Mouse (Mus musculus) neural tube, embryonic 11.5 days (tissue): Measurements from ENCODE around the gene Il4ra. TPM values are rescaled to one million over a fixed set of nuclear protein-coding genes. Genes with fewer than 3 reads are reported as not detected.

ENCODE experiments used
- ATAC-seq: fragments of 200-750 bp; cut with Nextera tagmentation; 2 replicates; pipeline ENCODE4 v1.8.0; 2017; ENCODE audit warnings: moderate number of reproducible peaks, mild to moderate bottlenecking, moderate TSS enrichment, moderate library complexity; ENCODE audit not compliant: insufficient read depth, low FRiP score, low TSS enrichment
- DNase-seq: peaks from one replicate; pipeline ENCODE4 v3.0.0-alpha.2; 2015; ENCODE audit warnings: low spot score
- H3K27ac ChIP-seq: fragments of 300-500 bp; sonication (generic); 2 replicates; pipeline ENCODE4 v1.5.1; 2014; ENCODE audit warnings: low read depth, mild to moderate bottlenecking, low read length
- H3K27me3 ChIP-seq: fragments of 300-500 bp; sonication (generic); 2 replicates; pipeline ENCODE4 v1.6.1; 2014; ENCODE audit warnings: mild to moderate bottlenecking, low read length, mixed read lengths; ENCODE audit not compliant: control insufficient read depth, insufficient read depth
- H3K36me3 ChIP-seq: fragments of 300-500 bp; sonication (generic); 2 replicates; pipeline ENCODE4 v1.6.1; 2014; ENCODE audit warnings: mild to moderate bottlenecking, low read length, moderate library complexity, mixed read lengths; ENCODE audit not compliant: control insufficient read depth, insufficient read depth
- H3K4me1 ChIP-seq: fragments of 300-500 bp; sonication (generic); 2 replicates; pipeline ENCODE4 v1.6.1; 2014; ENCODE audit warnings: low read length, mixed read lengths; ENCODE audit not compliant: control insufficient read depth, insufficient read depth
- H3K4me2 ChIP-seq: fragments of 300-500 bp; sonication (generic); 2 replicates; pipeline ENCODE4 v1.6.1; 2014; ENCODE audit warnings: low read depth, mild to moderate bottlenecking, moderate library complexity
- H3K4me3 ChIP-seq: fragments of 300-500 bp; sonication (generic); 2 replicates; pipeline ENCODE4 v1.5.1; 2014; ENCODE audit warnings: low read depth, low read length
- H3K9ac ChIP-seq: fragments of 300-500 bp; sonication (generic); 2 replicates; pipeline ENCODE4 v1.6.1; 2014; ENCODE audit warnings: mild to moderate bottlenecking, low read length
- H3K9me3 ChIP-seq: fragments of 300-500 bp; sonication (generic); 2 replicates; pipeline ENCODE4 v1.6.1; 2016; ENCODE audit warnings: low read length; ENCODE audit not compliant: control insufficient read depth
- WGBS: fragments of 180-500 bp; shearing (Covaris S2); extraction: QIAGEN DNeasy Blood & Tissue Kit; methylation state at CpG from one replicate; pipeline ENCODE4 v1.1.7; 2014; 5-methylcytosine and 5-hydroxymethylcytosine counted together
- polyA plus RNA-seq: library from polyadenylated mRNA; unstranded; fragments of >200 nt; fragmentation: Nextera tagmentation; extraction: Ambion mirVana; gene quantifications from 2 replicates; pipeline ENCODE4 v1.2.1, GENCODE M21; 2014

Gene Il4ra
- polyA plus RNA-seq, 1 experiment from 2014 or later: 4.5 TPM

GRCm38 (mm10) chr7:125554456-125555114 lies 2.7 kb downstream of the Il4ra start:
- Histone ChIP-seq H3K36me3 (no peaks in the 10 kb centered on the region), H3K9me3 (no peaks in the 10 kb centered on the region), H3K4me1 (peaks cover 3% of the 10 kb centered on the region; the same call in 1 of the 2 replicates), H3K9ac (no peak overlapping the region), H3K4me2 (no peak overlapping the region), H3K4me3 (no peak overlapping the region), H3K27ac (no peak overlapping the region), H3K27me3 (peaks cover 10% of the 10 kb centered on the region; the same call in 1 of the 2 replicates)
- DNase-seq (no peak), ATAC-seq (no peak)
- WGBS: 88% methylated on average over 9 of the region's 9 CpGs

GRCm38 (mm10) chr7:125555351-125555872 lies 3.5 kb downstream of the Il4ra start:
- H3K4me3 ChIP-seq: no peak overlapping the region
- H3K9ac ChIP-seq: no peak overlapping the region
- H3K27me3 ChIP-seq: peaks cover 10% of the 10 kb centered on the region; the same call in 1 of the 2 replicates
- no peaks in the 10 kb centered on the region for H3K36me3 ChIP-seq
- no peak for ATAC-seq
- 83% methylated on average over 7 of the region's 7 CpGs for WGBS
- no peak overlapping the region for H3K4me2 ChIP-seq
- H3K4me1 ChIP-seq: peaks cover 3% of the 10 kb centered on the region; the same call in 1 of the 2 replicates
- no peak overlapping the region for H3K27ac ChIP-seq
- no peak for DNase-seq
- no peaks in the 10 kb centered on the region for H3K9me3 ChIP-seq

GRCm38 (mm10) chr7:125556096-125556495 lies 4.2 kb downstream of the Il4ra start:
- Histone ChIP-seq H3K9ac (no peak overlapping the region), H3K4me3 (no peak overlapping the region), H3K27ac (no peak overlapping the region), H3K4me1 (peaks cover 3% of the 10 kb centered on the region; the same call in 1 of the 2 replicates), H3K9me3 (no peaks in the 10 kb centered on the region), H3K27me3 (peaks cover 10% of the 10 kb centered on the region; the same call in 1 of the 2 replicates), H3K4me2 (no peak overlapping the region), H3K36me3 (no peaks in the 10 kb centered on the region)
- DNase-seq: no peak
- no peak for ATAC-seq
- WGBS: 74% methylated on average over 4 of the region's 4 CpGs

DNA sequence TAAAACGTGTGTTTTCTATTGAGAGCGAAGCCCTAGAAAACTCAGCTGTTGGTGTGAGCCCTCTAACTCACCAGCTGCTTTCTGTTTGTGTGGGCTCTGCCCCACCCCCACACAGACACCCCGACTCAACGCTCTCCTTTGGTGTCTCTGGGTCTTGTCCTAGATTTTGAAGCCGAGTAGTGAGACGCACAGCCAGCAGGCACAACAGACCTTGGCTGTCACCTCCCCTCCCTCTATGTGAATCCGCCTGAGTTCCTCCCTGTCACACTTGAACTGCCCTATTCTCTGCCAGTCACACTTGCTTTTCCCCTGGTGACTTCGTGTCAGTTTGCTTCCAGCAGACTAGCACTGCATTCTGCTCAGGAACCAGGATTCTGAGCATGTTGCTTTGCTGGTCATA lies 4.9 kb downstream of the Il4ra start:
- no peak for DNase-seq
- no peaks in the 10 kb centered on the region for H3K4me1 ChIP-seq
- H3K9me3 ChIP-seq: no peaks in the 10 kb centered on the region
- no peak overlapping the region for H3K27ac ChIP-seq
- no peaks in the 10 kb centered on the region for H3K36me3 ChIP-seq
- WGBS: 72% methylated on average over 8 of the region's 8 CpGs
- ATAC-seq: no peak
- H3K4me3 ChIP-seq: no peak overlapping the region
- 0 out of 2 replicates have a peak, but pooled peaks cover 8% of the 10 kb centered on the region for H3K27me3 ChIP-seq
- no peak overlapping the region for H3K9ac ChIP-seq
- no peak overlapping the region for H3K4me2 ChIP-seq

GRCm38 (mm10) chr7:125558401-125558945 lies 6.6 kb downstream of the Il4ra start:
- H3K9me3 ChIP-seq: no peaks in the 10 kb centered on the region
- H3K36me3 ChIP-seq: no peaks in the 10 kb centered on the region
- no peaks in the 10 kb centered on the region for H3K27me3 ChIP-seq
- H3K9ac ChIP-seq: no peak overlapping the region
- H3K27ac ChIP-seq: no peak overlapping the region
- ATAC-seq (no peak), DNase-seq (no peak)
- no peaks in the 10 kb centered on the region for H3K4me1 ChIP-seq
- no peak overlapping the region for H3K4me2 ChIP-seq
- whole genome bisulfite sequencing: 69% methylated on average over 4 of the region's 4 CpGs
- H3K4me3 ChIP-seq: no peak overlapping the region

GRCm38 (mm10) chr7:125558997-125559396 lies 7.1 kb downstream of the Il4ra start:
- no peaks in the 10 kb centered on the region for H3K9me3 ChIP-seq
- no peaks in the 10 kb centered on the region for H3K4me1 ChIP-seq
- no peak overlapping the region for H3K9ac ChIP-seq
- no peak overlapping the region for H3K4me2 ChIP-seq
- no peak overlapping the region for H3K4me3 ChIP-seq
- no peak overlapping the region for H3K27ac ChIP-seq
- 66% methylated on average over 5 of the region's 5 CpGs for WGBS
- no peak for ATAC-seq
- no peak for DNase-seq
- no peaks in the 10 kb centered on the region for H3K36me3 ChIP-seq
- no peaks in the 10 kb centered on the region for H3K27me3 ChIP-seq

- WGBS: 85% methylated on average over 10 of the region's 10 CpGs
- no peaks in the 10 kb centered on the region for H3K36me3 ChIP-seq
These were observed 7.6 kb downstream of the Il4ra start for GRCm38 (mm10) chr7:125559537-125559936.

DNA sequence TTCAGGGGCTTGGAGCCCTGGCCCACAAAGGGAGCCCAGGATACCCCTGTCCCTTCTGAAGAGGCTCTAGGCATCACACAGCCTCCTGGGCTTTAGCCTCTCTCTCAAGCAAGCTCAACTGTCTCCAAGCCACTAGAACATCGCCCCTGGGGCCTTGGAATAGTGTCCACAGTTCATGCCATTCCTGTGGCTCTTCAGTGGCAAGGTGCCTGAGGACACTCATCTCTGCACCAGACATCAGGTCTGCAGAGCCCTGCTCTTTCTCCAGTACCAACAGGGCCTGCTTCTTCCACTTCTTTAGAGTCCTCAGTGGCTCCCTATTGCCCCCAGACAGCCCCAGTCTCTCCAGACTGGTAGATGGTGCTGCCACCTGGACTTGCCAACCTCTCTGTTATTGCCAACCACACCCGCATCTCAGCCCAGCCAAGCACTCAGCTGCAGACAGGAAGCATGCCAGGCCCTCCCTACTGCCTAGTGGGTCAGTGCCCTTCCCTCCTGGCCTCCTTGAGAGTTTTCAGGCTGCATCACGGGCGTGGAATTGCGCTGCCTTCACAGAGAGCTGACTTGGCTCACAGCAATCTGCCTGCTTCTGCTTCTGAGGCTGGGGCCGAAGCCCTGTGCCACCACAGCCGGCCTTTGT lies 8.3 kb downstream of the Il4ra start:
- no peaks in the 10 kb centered on the region for H3K9me3 ChIP-seq
- no peak for DNase-seq
- H3K27me3 ChIP-seq: no peaks in the 10 kb centered on the region
- no peaks in the 10 kb centered on the region for H3K4me1 ChIP-seq
- ATAC-seq: no peak
- H3K4me2 ChIP-seq: no peak overlapping the region
- no peak overlapping the region for H3K27ac ChIP-seq
- WGBS: 82% methylated on average over 7 of the region's 7 CpGs
- H3K4me3 ChIP-seq: no peak overlapping the region
- H3K36me3 ChIP-seq: no peaks in the 10 kb centered on the region
- H3K9ac ChIP-seq: no peak overlapping the region

More at GRCm38 (mm10) chr7:125559537-125559936, 7.6 kb downstream of the Il4ra start:
- Histone ChIP-seq H3K9ac (no peak overlapping the region), H3K9me3 (no peaks in the 10 kb centered on the region), H3K27ac (no peak overlapping the region), H3K27me3 (no peaks in the 10 kb centered on the region), H3K4me2 (no peak overlapping the region), H3K4me3 (no peak overlapping the region), H3K4me1 (no peaks in the 10 kb centered on the region)
- DNase-seq (no peak), ATAC-seq (no peak)
